Mouse (Mus musculus) bone marrow macrophage, adult 2 months (primary cell): Measurements from ENCODE around the gene Ogdh. TPM values are rescaled to one million over a fixed set of nuclear protein-coding genes. Genes with fewer than 3 reads are reported as not detected.
"Not testable (repeated sequence)": the region's sequence is repeated elsewhere in the genome, so short reads cannot be mapped to it uniquely, and the experiment has no call there.

Source experiments
- H3K27ac ChIP-seq: 2 replicates; pipeline ENCODE4 v1.5.1; 2012; ENCODE audit warnings: low read depth, low read length; ENCODE audit not compliant: insufficient read depth
- H3K4me1 ChIP-seq: 2 replicates; pipeline ENCODE4 v1.6.1; 2012; ENCODE audit warnings: low read length; ENCODE audit not compliant: control insufficient read depth, insufficient read depth
- H3K4me3 ChIP-seq: 2 replicates; pipeline ENCODE4 v1.5.1; 2012; ENCODE audit warnings: mild to moderate bottlenecking, low read length, moderate library complexity; ENCODE audit not compliant: insufficient read depth
- CTCF ChIP-seq: IDR thresholded peaks from 2 replicates; pipeline ENCODE4 v1.5.1; 2012; ENCODE audit warnings: low read depth, mild to moderate bottlenecking, low read length, moderate library complexity
- POLR2A ChIP-seq: IDR thresholded peaks from 2 replicates; pipeline ENCODE4 v1.6.1; 2012; ENCODE audit warnings: mild to moderate bottlenecking, low read depth, low read length, borderline replicate concordance
- polyA plus RNA-seq: library from polyadenylated mRNA; stranded (reverse); fragments of >200 nt; gene quantifications from 2 replicates; pipeline ENCODE4 v1.2.4, GENCODE M21; 2012; ENCODE audit not compliant: missing spikeins, insufficient read depth, insufficient read length

The Ogdh gene
- 52.8 and 57.1 TPM in 2 replicates for polyA plus RNA-seq

GRCm38 (mm10) chr11:6291401-6292115, at the start of gene Ogdh:
TSS of gene Ogdh (plus strand) at chr11:6291633.
- TF ChIP-seq CTCF (no peak), POLR2A (peak; percentile 46; the same call in 1 of the 2 replicates)
- Histone ChIP-seq H3K4me3 (peak within 1 kb of the TSS; percentile 75), H3K4me1 (peaks cover 17% of the 10 kb centered on the region), H3K27ac (peak within 1 kb of the TSS; percentile 68)

GRCm38 (mm10) chr11:6244707-6245106, 46.7 kb upstream of the Ogdh start:
- TF ChIP-seq POLR2A (no peak), CTCF (no peak)
- Histone ChIP-seq H3K4me3 (no peak overlapping the region), H3K27ac (no peak overlapping the region), H3K4me1 (no peaks in the 10 kb centered on the region)

GRCm38 (mm10) chr11:6252248-6252647, 39.2 kb upstream of the Ogdh start:
- no peak overlapping the region for H3K27ac ChIP-seq
- TF ChIP-seq POLR2A (no peak), CTCF (no peak)
- H3K4me3 ChIP-seq, result no peak overlapping the region
- no peaks in the 10 kb centered on the region for H3K4me1 ChIP-seq

- no peaks in the 10 kb centered on the region for H3K4me1 ChIP-seq
- no peak for TF ChIP-seq CTCF
- TF ChIP-seq POLR2A, result no peak
- no peak overlapping the region for H3K27ac ChIP-seq
- no peak overlapping the region for H3K4me3 ChIP-seq
Observed at GRCm38 (mm10) chr11:6252824-6253223, 38.6 kb upstream of the Ogdh start.

- not testable (repeated sequence) for H3K27ac ChIP-seq, H3K4me1 ChIP-seq, H3K4me3 ChIP-seq
Observed at GRCm38 (mm10) chr11:6254602-6255001, 36.8 kb upstream of the Ogdh start.

- H3K4me1 ChIP-seq, result no peaks in the 10 kb centered on the region
- no peak overlapping the region for H3K27ac ChIP-seq
- TF ChIP-seq CTCF (no peak), POLR2A (no peak)
- no peak overlapping the region for H3K4me3 ChIP-seq
Observed at GRCm38 (mm10) chr11:6256490-6257072, 34.9 kb upstream of the Ogdh start.

GRCm38 (mm10) chr11:6259413-6259812, 32.0 kb upstream of the Ogdh start:
- H3K4me1 ChIP-seq, result no peaks in the 10 kb centered on the region
- H3K4me3 ChIP-seq, result no peak overlapping the region
- TF ChIP-seq POLR2A (no peak), CTCF (no peak)
- H3K27ac ChIP-seq, result no peak overlapping the region

GRCm38 (mm10) chr11:6261434-6262082, 29.9 kb upstream of the Ogdh start:
- Histone ChIP-seq H3K4me3 (no peak overlapping the region), H3K27ac (no peak overlapping the region), H3K4me1 (peaks cover 10% of the 10 kb centered on the region; the same call in 1 of the 2 replicates)
- TF ChIP-seq CTCF (peak; percentile 96), POLR2A (no peak)

- peaks cover 12% of the 10 kb centered on the region; the same call in 1 of the 2 replicates for H3K4me1 ChIP-seq
- H3K4me3 ChIP-seq, result peak overlapping the region; percentile 87
- TF ChIP-seq POLR2A, result no peak
- no peak for TF ChIP-seq CTCF
- H3K27ac ChIP-seq, result no peak overlapping the region
Observed at GRCm38 (mm10) chr11:6266621-6267020, 24.8 kb upstream of the Ogdh start.

- peak within 1 kb of the TSS; percentile 87 for H3K4me3 ChIP-seq
- TF ChIP-seq POLR2A (0 out of 2 replicates have a peak, but pooled peaks have one; percentile 13), CTCF (no peak)
- H3K27ac ChIP-seq, result peak within 1 kb of the TSS; percentile 85
- peaks cover 12% of the 10 kb centered on the region; the same call in 1 of the 2 replicates for H3K4me1 ChIP-seq
Observed at GRCm38 (mm10) chr11:6267320-6268254, 23.8 kb upstream of the Ogdh start, which contains the start of gene Ddx56. TSS of gene Ddx56 (minus strand) at chr11:6267772.
